Mouse (Mus musculus) embryonic facial prominence, embryonic 11.5 days (tissue): Measurements from ENCODE around the gene Fam53b. TPM values are rescaled to one million over a fixed set of nuclear protein-coding genes. Genes with fewer than 3 reads are reported as not detected.
A peak's percentile ranks its signal among the peaks of the same experiment; 100 is the strongest.

ENCODE experiments used
- ATAC-seq: fragments of 200-750 bp; cut with Nextera tagmentation; replicated peaks from 2 replicates; pipeline ENCODE4 v1.8.0; 2017; ENCODE audit warnings: low read depth; ENCODE audit not compliant: insufficient number of reproducible peaks, low FRiP score, low TSS enrichment
- DNase-seq: peaks from one replicate; pipeline ENCODE4 v3.0.0-alpha.2; 2015; ENCODE audit warnings: low spot score
- H3K27ac ChIP-seq: fragments of 300-500 bp; sonication (generic); replicated peaks from 2 replicates; pipeline ENCODE4 v1.5.1; 2014; ENCODE audit warnings: mild to moderate bottlenecking, low read depth, low read length, control low read depth
- H3K27me3 ChIP-seq: fragments of 300-500 bp; sonication (generic); 2 replicates; pipeline ENCODE4 v1.6.1; 2014; ENCODE audit warnings: mild to moderate bottlenecking, low read length, moderate library complexity, mixed read lengths; ENCODE audit not compliant: control insufficient read depth, insufficient read depth
- H3K36me3 ChIP-seq: fragments of 300-500 bp; sonication (generic); replicated peaks from 2 replicates; pipeline ENCODE4 v1.6.1; 2014; ENCODE audit warnings: low read depth, mild to moderate bottlenecking, low read length, moderate library complexity, mixed read lengths; ENCODE audit not compliant: control insufficient read depth, insufficient read depth
- H3K4me1 ChIP-seq: fragments of 300-500 bp; sonication (generic); 2 replicates; pipeline ENCODE4 v1.6.1; 2014; ENCODE audit warnings: low read length, mixed read lengths; ENCODE audit not compliant: control insufficient read depth, insufficient read depth
- H3K4me2 ChIP-seq: fragments of 300-500 bp; sonication (generic); 2 replicates; pipeline ENCODE4 v1.6.1; 2014; ENCODE audit warnings: low read depth, mild to moderate bottlenecking, control low read depth, low read length, moderate library complexity
- H3K4me3 ChIP-seq: fragments of 300-500 bp; sonication (generic); 2 replicates; pipeline ENCODE4 v1.5.1; 2014; ENCODE audit warnings: low read depth, low read length, control low read depth
- H3K9ac ChIP-seq: fragments of 300-500 bp; sonication (generic); replicated peaks from 2 replicates; pipeline ENCODE4 v1.6.1; 2014; ENCODE audit warnings: mild to moderate bottlenecking, control low read depth, low read length
- H3K9me3 ChIP-seq: fragments of 300-500 bp; sonication (generic); replicated peaks from 2 replicates; pipeline ENCODE4 v1.6.1; 2016; ENCODE audit warnings: mild to moderate bottlenecking, low read length, inconsistent platforms, mixed read lengths; ENCODE audit not compliant: control insufficient read depth
- WGBS: fragments of 180-500 bp; shearing (Covaris S2); extraction: QIAGEN DNeasy Blood & Tissue Kit; methylation state at CpG from one replicate; pipeline ENCODE4 v1.1.7; 2014; 5-methylcytosine and 5-hydroxymethylcytosine counted together
- polyA plus RNA-seq: library from polyadenylated mRNA; unstranded; fragments of >200 nt; fragmentation: Nextera tagmentation; extraction: Ambion mirVana; gene quantifications from 2 replicates; pipeline ENCODE4 v1.2.1, GENCODE M21; 2014

Fam53b gene
- polyA plus RNA-seq, 1 experiment from 2014 or later: 11.8 TPM

- WGBS: 59% methylated on average over 6 of the region's 6 CpGs
- Histone ChIP-seq H3K9me3 (no peaks in the 10 kb centered on the region), H3K27ac (no peak overlapping the region), H3K36me3 (no peaks in the 10 kb centered on the region), H3K4me2 (no peak overlapping the region), H3K9ac (no peak overlapping the region), H3K27me3 (no peaks in the 10 kb centered on the region), H3K4me1 (no peaks in the 10 kb centered on the region; the same call in none of the 2 replicates), H3K4me3 (no peak overlapping the region)
- DNase-seq (no peak), ATAC-seq (no peak)
Observed at GRCm38 (mm10) chr7:132781850-132782249, 31.8 kb downstream of the Fam53b start.

- Histone ChIP-seq H3K9ac (no peak overlapping the region), H3K27me3 (no peaks in the 10 kb centered on the region), H3K4me3 (no peak overlapping the region), H3K4me1 (no peaks in the 10 kb centered on the region; the same call in none of the 2 replicates), H3K27ac (no peak overlapping the region), H3K36me3 (no peaks in the 10 kb centered on the region), H3K4me2 (no peak overlapping the region), H3K9me3 (no peaks in the 10 kb centered on the region)
- DNase-seq: peak; percentile 45
- 26% methylated on average over 7 of the region's 7 CpGs for WGBS
- ATAC-seq: peak; percentile 74; the same call in 1 of the 2 replicates
Observed at GRCm38 (mm10) chr7:132781130-132781814, 32.4 kb downstream of the Fam53b start.

DNA sequence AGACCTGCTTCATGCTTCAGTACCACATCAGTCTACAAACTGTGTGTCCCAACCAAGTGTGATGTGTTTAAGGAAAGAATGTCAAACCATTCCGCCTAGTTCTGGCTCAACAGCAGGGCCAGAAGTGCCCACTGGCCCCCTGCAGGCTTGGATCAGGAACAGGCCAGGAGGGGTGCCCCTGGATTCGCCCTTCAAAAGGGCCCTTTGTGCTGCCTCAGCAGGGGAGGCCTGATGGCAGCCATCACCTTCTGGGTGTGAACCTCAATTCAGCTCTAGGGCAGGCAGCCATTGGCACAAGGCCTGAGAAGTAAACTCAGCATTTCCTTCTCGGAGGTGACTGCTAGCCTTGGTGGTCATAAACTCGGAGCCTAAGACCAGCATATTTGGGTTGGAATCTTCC lies 33.1 kb downstream of the Fam53b start:
- Histone ChIP-seq H3K36me3 (no peaks in the 10 kb centered on the region), H3K4me2 (no peak overlapping the region), H3K27ac (no peak overlapping the region), H3K27me3 (no peaks in the 10 kb centered on the region), H3K4me1 (no peaks in the 10 kb centered on the region; the same call in none of the 2 replicates), H3K9me3 (no peaks in the 10 kb centered on the region), H3K9ac (no peak overlapping the region), H3K4me3 (no peak overlapping the region)
- ATAC-seq (no peak), DNase-seq (no peak)
- WGBS: 43% methylated on average over 4 of the region's 4 CpGs

- H3K9me3 ChIP-seq: no peaks in the 10 kb centered on the region
- no peak overlapping the region for H3K27ac ChIP-seq
- H3K4me3 ChIP-seq: no peak overlapping the region
- ATAC-seq (no peak), DNase-seq (no peak)
- 90% methylated on average over 13 of the region's 13 CpGs for WGBS
- no peaks in the 10 kb centered on the region for H3K27me3 ChIP-seq
- no peak overlapping the region for H3K9ac ChIP-seq
- H3K4me2 ChIP-seq: no peak overlapping the region
- H3K36me3 ChIP-seq: no peaks in the 10 kb centered on the region
- no peaks in the 10 kb centered on the region; the same call in none of the 2 replicates for H3K4me1 ChIP-seq
Observed at GRCm38 (mm10) chr7:132778630-132779029, 35.1 kb downstream of the Fam53b start.

DNA sequence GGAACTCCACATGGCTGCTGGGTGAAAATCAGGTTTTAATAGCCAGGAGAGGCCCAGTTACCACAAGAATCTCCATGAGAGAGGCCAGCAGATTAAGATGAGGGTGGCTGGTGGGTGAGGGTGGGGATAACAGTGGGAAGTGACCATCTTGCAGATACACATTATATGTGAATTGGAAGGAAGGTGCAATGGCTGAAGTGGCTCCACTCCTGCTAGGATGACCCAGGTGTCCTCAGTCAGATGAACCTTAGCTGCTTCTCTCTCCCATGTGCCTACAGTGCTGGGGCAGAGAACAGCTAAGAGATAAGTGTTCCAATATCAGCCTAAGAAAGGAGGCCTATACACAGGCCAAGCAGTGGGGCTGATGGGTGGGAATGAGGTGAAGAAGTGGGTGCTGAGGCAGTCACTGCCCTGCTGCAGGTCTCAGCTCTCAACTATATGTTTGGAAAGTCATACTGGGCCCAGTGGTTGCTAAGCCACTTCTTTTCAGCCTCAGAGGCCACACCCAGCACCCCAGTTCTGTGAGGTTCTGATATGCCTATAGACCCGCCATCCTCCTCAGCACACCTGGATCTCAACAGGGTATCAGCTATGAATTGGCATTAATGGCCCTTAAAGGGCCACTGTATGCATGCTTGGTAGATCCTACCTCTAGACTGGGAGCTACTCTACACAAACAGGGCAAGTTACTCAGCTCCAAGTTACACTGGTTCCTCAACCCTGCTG lies 35.8 kb downstream of the Fam53b start:
- ATAC-seq (no peak), DNase-seq (no peak)
- Histone ChIP-seq H3K36me3 (no peaks in the 10 kb centered on the region), H3K4me3 (no peak overlapping the region), H3K27me3 (no peaks in the 10 kb centered on the region), H3K27ac (no peak overlapping the region), H3K4me2 (no peak overlapping the region), H3K9me3 (no peaks in the 10 kb centered on the region), H3K4me1 (no peaks in the 10 kb centered on the region; the same call in none of the 2 replicates), H3K9ac (no peak overlapping the region)
- 90% methylated on average over 1 of the region's 1 CpGs for WGBS

DNA sequence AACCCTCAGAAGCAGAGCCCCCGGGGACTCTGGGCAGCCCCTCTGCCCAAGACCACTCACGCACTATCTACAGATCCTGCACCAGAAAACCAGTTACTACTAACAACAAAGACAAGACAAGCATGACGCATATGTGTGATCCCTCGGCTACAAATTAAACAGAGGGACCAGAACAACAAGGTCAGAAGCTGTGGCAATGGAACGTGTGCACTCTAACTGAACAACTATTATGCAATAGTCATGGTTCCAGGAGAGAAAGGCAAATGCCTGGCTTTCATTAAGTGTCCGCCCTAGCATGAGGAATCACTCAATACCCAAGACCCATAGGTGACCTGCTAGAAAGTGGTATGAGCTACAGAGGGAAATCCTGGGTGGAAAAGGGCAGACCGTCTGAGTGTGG lies 36.6 kb downstream of the Fam53b start:
- DNase-seq (peak; percentile 25), ATAC-seq (no peak)
- H3K9me3 ChIP-seq: no peaks in the 10 kb centered on the region
- no peaks in the 10 kb centered on the region for H3K27me3 ChIP-seq
- no peak overlapping the region for H3K9ac ChIP-seq
- 78% methylated on average over 7 of the region's 7 CpGs for WGBS
- H3K36me3 ChIP-seq: no peaks in the 10 kb centered on the region
- no peak overlapping the region for H3K4me3 ChIP-seq
- no peak overlapping the region for H3K27ac ChIP-seq
- no peaks in the 10 kb centered on the region; the same call in none of the 2 replicates for H3K4me1 ChIP-seq
- no peak overlapping the region for H3K4me2 ChIP-seq

- Histone ChIP-seq H3K4me3 (no peak overlapping the region), H3K36me3 (no peaks in the 10 kb centered on the region), H3K4me2 (no peak overlapping the region), H3K27ac (no peak overlapping the region), H3K27me3 (no peaks in the 10 kb centered on the region), H3K9me3 (no peaks in the 10 kb centered on the region), H3K4me1 (no peaks in the 10 kb centered on the region; the same call in none of the 2 replicates), H3K9ac (no peak overlapping the region)
- DNase-seq: no peak
- 82% methylated on average over 7 of the region's 7 CpGs for WGBS
- ATAC-seq: no peak
Observed at GRCm38 (mm10) chr7:132776338-132777111, 37.2 kb downstream of the Fam53b start.
